Mouse (Mus musculus): ENCODE results near the gene 4930590J08Rik. TPM values are rescaled to one million over a fixed set of nuclear protein-coding genes. Genes with fewer than 3 reads are reported as not detected.
"Not testable (repeated sequence)": the region's sequence is repeated elsewhere in the genome, so short reads cannot be mapped to it uniquely, and the experiment has no call there.

Gene 4930590J08Rik
- polyA plus RNA-seq, 1 experiment from 2014 or later, result 1.2 TPM

DNA sequence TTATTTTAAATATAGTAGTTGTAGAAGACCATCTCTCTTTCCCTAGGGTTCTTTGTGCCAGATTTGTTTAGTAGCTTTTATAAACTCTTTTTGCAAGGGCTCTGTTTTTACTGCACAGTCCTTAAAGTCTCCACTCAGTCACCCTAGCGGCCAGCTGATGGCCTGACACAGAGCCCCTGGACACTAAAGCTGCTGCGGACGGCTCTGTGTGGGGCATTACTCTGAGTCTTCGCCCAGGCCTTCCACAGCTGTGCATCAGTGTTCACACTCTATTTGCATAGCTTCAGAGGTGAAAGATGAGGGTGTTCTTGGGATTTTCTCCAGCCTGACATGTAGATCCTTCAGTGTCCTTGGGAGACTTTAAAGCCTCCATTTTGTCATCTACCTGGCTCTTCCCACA lies 35.9 kb downstream of the 4930590J08Rik start:
- no peak overlapping the region for H3K4me2 ChIP-seq (replicated peaks; ENCODE audit: low read depth, low read length)
- ATAC-seq (ENCODE audit: low FRiP score), result no peak
- WGBS, result 47% methylated on average over 4 of the region's 4 CpGs
- DNase-seq (ENCODE audit: low spot score), result peak; percentile 6
- H3K36me3 ChIP-seq (ENCODE audit: control insufficient read depth, insufficient read depth, low read length), result no peaks in the 10 kb centered on the region
- H3K4me3 ChIP-seq (ENCODE audit: low read depth, low read length), result no peak overlapping the region
- H3K4me1 ChIP-seq (replicated peaks; ENCODE audit: control insufficient read depth, insufficient read depth, low read length), result no peaks in the 10 kb centered on the region
- no peak overlapping the region for H3K9ac ChIP-seq (ENCODE audit: low read depth, low read length)
- no peak overlapping the region for H3K27ac ChIP-seq (ENCODE audit: low read depth, low read length)
- no peaks in the 10 kb centered on the region for H3K9me3 ChIP-seq (ENCODE audit: control insufficient read depth, low read length)
- no peaks in the 10 kb centered on the region for H3K27me3 ChIP-seq (ENCODE audit: control insufficient read depth, insufficient read depth, low read length)

GRCm38 (mm10) chr6:91948426-91948825 lies 45.8 kb downstream of the 4930590J08Rik start:
- DNase-seq (ENCODE audit: low spot score) (no peak), ATAC-seq (ENCODE audit: low FRiP score) (no peak)
- Histone ChIP-seq H3K9me3 (ENCODE audit: control insufficient read depth, low read length) (no peaks in the 10 kb centered on the region), H3K4me1 (replicated peaks; ENCODE audit: control insufficient read depth, insufficient read depth, low read length) (no peaks in the 10 kb centered on the region), H3K9ac (ENCODE audit: low read depth, low read length) (no peak overlapping the region), H3K27ac (ENCODE audit: low read depth, low read length) (no peak overlapping the region), H3K36me3 (ENCODE audit: control insufficient read depth, insufficient read depth, low read length) (no peaks in the 10 kb centered on the region), H3K4me2 (replicated peaks; ENCODE audit: low read depth, low read length) (no peak overlapping the region), H3K4me3 (ENCODE audit: low read depth, low read length) (no peak overlapping the region), H3K27me3 (ENCODE audit: control insufficient read depth, insufficient read depth, low read length) (no peaks in the 10 kb centered on the region)
- WGBS, result 88% methylated on average over 2 of the region's 2 CpGs

DNA sequence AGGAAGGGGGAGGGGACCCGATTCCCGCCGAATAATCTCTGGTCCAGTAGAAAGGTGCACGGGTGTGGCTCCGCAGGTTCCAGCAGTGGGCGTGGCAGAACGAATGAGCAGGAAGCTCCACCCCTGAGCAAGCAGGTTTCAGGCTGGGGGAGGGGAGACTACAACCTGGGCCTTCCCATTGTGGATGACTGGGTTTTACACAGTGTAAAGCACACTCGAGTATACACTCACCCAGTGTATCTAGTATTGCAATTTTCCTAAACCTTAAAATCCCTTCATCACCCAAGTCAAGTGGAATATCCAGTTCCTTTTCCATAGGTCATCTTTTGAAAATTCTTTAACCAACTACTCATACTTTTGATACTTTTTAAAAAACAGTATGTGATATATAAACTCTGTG lies 55.4 kb downstream of the 4930590J08Rik start:
- H3K4me2 ChIP-seq (replicated peaks; ENCODE audit: low read depth, low read length); DNase-seq (ENCODE audit: low spot score); H3K4me3 ChIP-seq (ENCODE audit: low read depth, low read length); H3K27me3 ChIP-seq (ENCODE audit: control insufficient read depth, insufficient read depth, low read length); ATAC-seq (ENCODE audit: low FRiP score); H3K9me3 ChIP-seq (ENCODE audit: control insufficient read depth, low read length); H3K27ac ChIP-seq (ENCODE audit: low read depth, low read length); H3K9ac ChIP-seq (ENCODE audit: low read depth, low read length); H3K36me3 ChIP-seq (ENCODE audit: control insufficient read depth, insufficient read depth, low read length); H3K4me1 ChIP-seq (replicated peaks; ENCODE audit: control insufficient read depth, insufficient read depth, low read length): not testable (repeated sequence)
- 32% methylated on average over 1 of the region's 8 CpGs for WGBS

DNA sequence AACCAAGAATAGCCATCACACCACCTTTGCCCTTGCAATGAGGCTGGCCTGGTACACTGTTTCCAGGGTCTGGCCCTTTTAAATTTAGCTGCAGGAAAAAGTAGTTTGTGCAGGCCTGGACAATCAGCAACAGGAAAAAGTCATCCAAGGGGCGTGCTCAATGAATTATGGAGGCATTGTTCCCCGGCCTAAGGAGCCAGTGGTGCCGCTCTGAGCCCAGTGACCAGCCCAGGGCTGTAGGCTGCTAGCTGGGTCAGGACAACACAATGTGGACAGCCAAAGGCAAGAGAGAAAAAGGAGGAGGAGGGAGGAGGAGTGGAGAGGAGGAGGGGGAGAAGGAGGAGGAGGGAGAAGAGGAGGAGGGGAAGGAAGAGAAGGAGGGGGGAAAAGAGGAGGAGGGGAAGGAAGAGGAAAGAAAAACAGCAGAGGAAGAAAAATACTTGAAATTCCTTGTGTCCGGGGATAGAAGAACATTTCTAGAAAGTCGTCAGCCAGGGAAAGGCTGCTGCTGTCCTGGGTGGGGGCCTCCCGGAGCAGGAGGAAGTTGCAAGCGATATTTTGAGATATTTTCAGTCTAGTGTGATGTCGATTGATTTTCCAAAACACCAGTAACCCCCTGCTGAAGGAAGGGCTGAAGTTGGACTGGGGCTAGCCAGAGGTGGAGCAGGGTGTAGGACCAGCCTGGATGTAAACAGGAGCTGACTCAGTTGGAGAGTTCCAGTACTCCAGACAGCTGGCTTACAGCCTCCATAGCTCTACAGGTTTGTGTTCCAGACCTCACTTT lies 57.6 kb downstream of the 4930590J08Rik start:
- no peaks in the 10 kb centered on the region for H3K36me3 ChIP-seq (ENCODE audit: control insufficient read depth, insufficient read depth, low read length)
- H3K27me3 ChIP-seq (ENCODE audit: control insufficient read depth, insufficient read depth, low read length), result no peaks in the 10 kb centered on the region
- WGBS, result 40% methylated on average over 8 of the region's 8 CpGs
- H3K4me3 ChIP-seq (ENCODE audit: low read depth, low read length), result no peak overlapping the region
- no peak overlapping the region for H3K4me2 ChIP-seq (replicated peaks; ENCODE audit: low read depth, low read length)
- H3K9ac ChIP-seq (ENCODE audit: low read depth, low read length), result no peak overlapping the region
- no peaks in the 10 kb centered on the region for H3K9me3 ChIP-seq (ENCODE audit: control insufficient read depth, low read length)
- no peaks in the 10 kb centered on the region; the same call in 1 of the 2 replicates for H3K4me1 ChIP-seq (replicated peaks; ENCODE audit: control insufficient read depth, insufficient read depth, low read length)
- DNase-seq (ENCODE audit: low spot score) (no peak), ATAC-seq (ENCODE audit: low FRiP score) (no peak)
- no peak overlapping the region for H3K27ac ChIP-seq (ENCODE audit: low read depth, low read length)

DNA sequence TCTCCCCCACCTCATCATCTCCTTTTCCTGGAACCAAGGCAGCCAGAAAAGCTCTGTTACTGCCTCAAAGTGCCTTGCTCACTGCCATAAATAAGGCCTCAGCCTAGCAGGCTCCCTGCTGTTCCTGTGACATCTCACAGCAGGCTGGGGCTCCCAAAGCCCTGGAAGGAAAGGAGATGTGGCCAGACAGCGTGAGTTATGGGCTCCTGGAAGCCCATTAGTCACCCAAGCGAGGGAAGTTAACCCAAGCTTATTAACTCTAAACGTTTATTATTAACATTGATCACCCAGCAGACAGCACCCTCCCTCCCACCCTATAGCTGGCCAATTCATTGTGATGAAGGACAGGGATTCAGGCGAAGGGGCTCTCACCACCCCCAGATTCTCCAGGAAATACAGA lies 60.8 kb downstream of the 4930590J08Rik start:
- DNase-seq (ENCODE audit: low spot score), result no peak
- Histone ChIP-seq H3K36me3 (ENCODE audit: control insufficient read depth, insufficient read depth, low read length) (no peaks in the 10 kb centered on the region), H3K9me3 (ENCODE audit: control insufficient read depth, low read length) (no peaks in the 10 kb centered on the region), H3K4me3 (ENCODE audit: low read depth, low read length) (no peak overlapping the region), H3K4me2 (replicated peaks; ENCODE audit: low read depth, low read length) (no peak overlapping the region), H3K27me3 (ENCODE audit: control insufficient read depth, insufficient read depth, low read length) (no peaks in the 10 kb centered on the region), H3K27ac (ENCODE audit: low read depth, low read length) (no peak overlapping the region), H3K9ac (ENCODE audit: low read depth, low read length) (no peak overlapping the region), H3K4me1 (replicated peaks; ENCODE audit: control insufficient read depth, insufficient read depth, low read length) (no peaks in the 10 kb centered on the region; the same call in 1 of the 2 replicates)
- WGBS, result 30% methylated on average over 4 of the region's 4 CpGs
- no peak for ATAC-seq (ENCODE audit: low FRiP score)

DNA sequence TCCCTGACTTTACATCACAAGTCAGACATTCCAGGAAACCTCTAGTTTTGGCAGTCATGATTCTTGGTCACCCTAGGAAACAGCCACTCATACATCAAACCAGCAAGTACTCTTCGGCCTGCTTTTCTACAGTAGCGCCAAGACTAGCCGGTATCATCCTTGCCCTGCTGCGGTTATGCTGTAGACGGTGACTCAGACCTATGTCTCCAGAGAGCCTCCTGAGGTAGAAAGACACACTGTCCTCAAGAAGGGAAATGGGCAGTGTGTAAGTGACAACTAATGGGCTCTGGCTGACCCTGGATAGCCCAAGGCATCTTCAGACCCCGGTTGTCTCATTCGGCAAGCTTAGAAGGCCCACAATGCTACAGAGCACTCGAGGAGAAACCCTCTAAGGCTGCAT lies 62.5 kb downstream of the 4930590J08Rik start:
- H3K27me3 ChIP-seq (ENCODE audit: control insufficient read depth, insufficient read depth, low read length), result no peaks in the 10 kb centered on the region
- ATAC-seq (ENCODE audit: low FRiP score) (no peak), DNase-seq (ENCODE audit: low spot score) (no peak)
- H3K27ac ChIP-seq (ENCODE audit: low read depth, low read length), result no peak overlapping the region
- no peak overlapping the region for H3K4me3 ChIP-seq (ENCODE audit: low read depth, low read length)
- no peaks in the 10 kb centered on the region for H3K36me3 ChIP-seq (ENCODE audit: control insufficient read depth, insufficient read depth, low read length)
- no peaks in the 10 kb centered on the region for H3K9me3 ChIP-seq (ENCODE audit: control insufficient read depth, low read length)
- H3K4me1 ChIP-seq (replicated peaks; ENCODE audit: control insufficient read depth, insufficient read depth, low read length), result no peaks in the 10 kb centered on the region; the same call in 1 of the 2 replicates
- H3K9ac ChIP-seq (ENCODE audit: low read depth, low read length), result no peak overlapping the region
- no peak overlapping the region for H3K4me2 ChIP-seq (replicated peaks; ENCODE audit: low read depth, low read length)
- WGBS, result 89% methylated on average over 8 of the region's 8 CpGs

- Histone ChIP-seq H3K4me2 (replicated peaks; ENCODE audit: low read depth, low read length) (no peak overlapping the region), H3K27ac (ENCODE audit: low read depth, low read length) (no peak overlapping the region), H3K9me3 (ENCODE audit: control insufficient read depth, low read length) (no peaks in the 10 kb centered on the region), H3K4me3 (ENCODE audit: low read depth, low read length) (no peak overlapping the region), H3K4me1 (replicated peaks; ENCODE audit: control insufficient read depth, insufficient read depth, low read length) (no peaks in the 10 kb centered on the region; the same call in 1 of the 2 replicates), H3K9ac (ENCODE audit: low read depth, low read length) (no peak overlapping the region), H3K27me3 (ENCODE audit: control insufficient read depth, insufficient read depth, low read length) (no peaks in the 10 kb centered on the region), H3K36me3 (ENCODE audit: control insufficient read depth, insufficient read depth, low read length) (no peaks in the 10 kb centered on the region)
- WGBS, result 60% methylated on average over 6 of the region's 6 CpGs
- ATAC-seq (ENCODE audit: low FRiP score) (no peak), DNase-seq (ENCODE audit: low spot score) (no peak)
Measured at GRCm38 (mm10) chr6:91966006-91966405, 63.4 kb downstream of the 4930590J08Rik start.

DNA sequence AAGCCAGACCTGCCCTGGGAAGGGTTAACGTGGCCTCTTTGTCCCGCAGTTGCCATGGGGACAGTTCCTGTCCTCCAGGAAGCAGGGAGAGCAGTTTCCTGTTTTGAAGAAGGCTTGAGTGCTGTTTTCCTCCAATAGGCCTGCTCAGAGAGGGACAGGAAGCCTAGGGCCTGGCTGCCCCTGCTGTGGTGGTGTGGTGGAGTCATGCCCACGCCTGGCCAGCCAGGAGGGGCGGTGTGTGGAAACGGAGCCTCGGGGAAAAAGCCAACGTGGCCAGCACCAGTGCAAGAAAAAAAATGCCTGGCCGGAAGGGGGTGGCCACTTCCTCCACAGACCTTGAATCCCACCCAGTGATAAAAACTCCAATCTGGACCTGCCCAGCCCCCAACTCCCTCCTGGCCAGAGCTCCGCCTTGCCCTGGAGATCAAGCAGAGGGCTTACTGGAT lies 69.6 kb downstream of the 4930590J08Rik start:
- 49% methylated on average over 9 of the region's 9 CpGs for WGBS
- no peaks in the 10 kb centered on the region for H3K36me3 ChIP-seq (ENCODE audit: control insufficient read depth, insufficient read depth, low read length)
- H3K4me3 ChIP-seq (ENCODE audit: low read depth, low read length), result no peak overlapping the region
- no peak for ATAC-seq (ENCODE audit: low FRiP score)
- peak; percentile 43 for DNase-seq (ENCODE audit: low spot score)
- no peaks in the 10 kb centered on the region for H3K4me1 ChIP-seq (replicated peaks; ENCODE audit: control insufficient read depth, insufficient read depth, low read length)
- no peak overlapping the region for H3K4me2 ChIP-seq (replicated peaks; ENCODE audit: low read depth, low read length)
- no peaks in the 10 kb centered on the region for H3K27me3 ChIP-seq (ENCODE audit: control insufficient read depth, insufficient read depth, low read length)
- H3K9me3 ChIP-seq (ENCODE audit: control insufficient read depth, low read length), result no peaks in the 10 kb centered on the region
- no peak overlapping the region for H3K9ac ChIP-seq (ENCODE audit: low read depth, low read length)
- H3K27ac ChIP-seq (ENCODE audit: low read depth, low read length), result no peak overlapping the region

DNA sequence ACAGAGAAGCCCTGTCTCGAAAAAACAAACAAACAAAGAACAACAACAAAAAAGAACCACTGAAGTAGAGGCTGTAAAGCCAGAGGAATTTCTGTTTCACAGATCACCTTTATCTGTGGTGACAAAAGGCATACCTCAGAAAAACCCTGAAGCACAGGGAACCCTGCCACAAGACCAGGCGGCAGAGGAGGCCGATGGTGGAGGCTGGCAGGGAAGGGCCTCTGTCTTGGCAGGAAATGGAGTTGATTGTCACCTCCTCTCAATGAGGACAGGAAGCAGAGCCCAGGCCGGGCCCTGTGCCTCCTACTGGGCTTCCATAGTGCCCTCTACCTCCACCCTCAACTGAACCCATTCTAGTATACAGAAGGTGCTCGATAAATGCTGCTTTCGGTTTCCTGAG lies 71.4 kb downstream of the 4930590J08Rik start:
- ATAC-seq (ENCODE audit: low FRiP score) (no peak), DNase-seq (ENCODE audit: low spot score) (no peak)
- Histone ChIP-seq H3K27ac (ENCODE audit: low read depth, low read length) (no peak overlapping the region), H3K4me1 (replicated peaks; ENCODE audit: control insufficient read depth, insufficient read depth, low read length) (no peaks in the 10 kb centered on the region), H3K9me3 (ENCODE audit: control insufficient read depth, low read length) (no peaks in the 10 kb centered on the region), H3K36me3 (ENCODE audit: control insufficient read depth, insufficient read depth, low read length) (no peaks in the 10 kb centered on the region), H3K4me3 (ENCODE audit: low read depth, low read length) (no peak overlapping the region), H3K9ac (ENCODE audit: low read depth, low read length) (no peak overlapping the region), H3K4me2 (replicated peaks; ENCODE audit: low read depth, low read length) (no peak overlapping the region), H3K27me3 (ENCODE audit: control insufficient read depth, insufficient read depth, low read length) (peaks cover 10% of the 10 kb centered on the region)
- WGBS, result 79% methylated on average over 6 of the region's 6 CpGs
